7 mouse cellular contexts compared by ENCODE assay signal in the genomic region with DNA sequence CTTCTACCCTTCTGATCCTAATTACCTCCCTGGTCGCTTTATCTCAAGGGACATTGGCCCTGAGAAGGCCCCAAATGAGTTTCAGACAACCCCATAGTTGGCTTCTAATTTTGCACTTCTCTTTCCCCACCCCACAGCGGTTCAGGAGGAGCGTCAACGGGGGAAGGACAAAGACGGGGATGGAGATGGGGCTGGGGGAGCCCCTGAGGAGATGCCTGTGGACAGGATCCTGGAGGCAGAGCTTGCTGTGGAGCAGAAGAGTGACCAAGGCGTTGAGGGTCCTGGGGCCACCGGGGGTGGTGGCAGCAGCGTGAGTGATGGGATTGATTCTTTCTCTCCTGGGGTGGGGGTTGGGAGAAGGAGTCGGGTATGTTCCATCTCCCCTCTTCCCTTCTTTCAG.
"Had no signal": no experiment of that assay in that cellular context is flagged by ENCODE, and none has a peak within 500 bp of the region (broad histone marks: within the 10 kb centered on the region; RNA-seq: fewer than 3 reads in every experiment).

No protein-coding gene starts in this region.

- DNase-seq: kidney, postnatal 10 days; layer of hippocampus, postnatal 36 days; liver, embryonic 13.5 days; lung, adult 2 months; lung, postnatal 14 days; retina, postnatal 1 day; right cerebral cortex, postnatal 25 days had no signal
